Mouse (Mus musculus) liver, embryonic 13.5 days (tissue): Measurements from ENCODE around the gene Apol9b. TPM values are rescaled to one million over a fixed set of nuclear protein-coding genes. Genes with fewer than 3 reads are reported as not detected.

Source experiments
- ATAC-seq: fragments of 200-750 bp; cut with Nextera tagmentation; 2 replicates; pipeline ENCODE4 v1.8.0; 2017; ENCODE audit warnings: low read depth, mild to moderate bottlenecking, moderate number of reproducible peaks, moderate library complexity
- DNase-seq: peaks from one replicate; pipeline ENCODE4 v3.0.0; 2022
- H3K27ac ChIP-seq: fragments of 300-500 bp; sonication (generic); 2 replicates; pipeline ENCODE4 v1.5.1; 2015; ENCODE audit warnings: moderate library complexity, mild to moderate bottlenecking, inconsistent platforms
- H3K27me3 ChIP-seq: fragments of 300-500 bp; sonication (generic); 2 replicates; pipeline ENCODE4 v1.6.1; 2015; ENCODE audit warnings: mild to moderate bottlenecking, inconsistent platforms
- H3K36me3 ChIP-seq: fragments of 300-500 bp; sonication (generic); 2 replicates; pipeline ENCODE4 v1.6.1; 2015; ENCODE audit warnings: mild to moderate bottlenecking, inconsistent platforms
- H3K4me1 ChIP-seq: fragments of 300-500 bp; sonication (generic); replicated peaks from 2 replicates; pipeline ENCODE4 v1.6.1; 2015; ENCODE audit warnings: inconsistent platforms
- H3K4me2 ChIP-seq: fragments of 300-500 bp; sonication (generic); 2 replicates; pipeline ENCODE4 v1.6.1; 2015; ENCODE audit warnings: inconsistent platforms, mild to moderate bottlenecking, moderate library complexity
- H3K4me3 ChIP-seq: fragments of 300-500 bp; sonication (generic); replicated peaks from 2 replicates; pipeline ENCODE4 v1.5.1; 2015; ENCODE audit warnings: mild to moderate bottlenecking, inconsistent platforms
- H3K9ac ChIP-seq: fragments of 300-500 bp; sonication (generic); 2 replicates; pipeline ENCODE4 v1.6.1; 2015; ENCODE audit warnings: mild to moderate bottlenecking, inconsistent platforms
- H3K9me3 ChIP-seq: fragments of 300-500 bp; sonication (generic); replicated peaks from 2 replicates; pipeline ENCODE4 v1.6.1; 2016; ENCODE audit warnings: inconsistent platforms
- WGBS: fragments of 180-500 bp; shearing (Covaris S2); methylation state at CpG from one replicate; pipeline ENCODE4 v1.1.7; 2015; ENCODE audit not compliant: insufficient replicate concordance; 5-methylcytosine and 5-hydroxymethylcytosine counted together
- polyA plus RNA-seq: library from polyadenylated mRNA; unstranded; fragments of >200 nt; fragmentation: Nextera tagmentation; extraction: Ambion mirVana; gene quantifications from 2 replicates; pipeline ENCODE4 v1.2.1, GENCODE M21; 2015

The Apol9b gene
- polyA plus RNA-seq, 1 experiment from 2014 or later: not detected

GRCm38 (mm10) chr15:77763702-77764101 is 34.9 kb downstream of the Apol9b start:
- peaks cover 95% of the 10 kb centered on the region for H3K36me3 ChIP-seq
- no peak overlapping the region for H3K4me2 ChIP-seq
- H3K9me3 ChIP-seq: no peaks in the 10 kb centered on the region
- 0 out of 2 replicates have a peak overlapping the region, but pooled peaks have one; percentile 21 for H3K27ac ChIP-seq
- no peaks in the 10 kb centered on the region for H3K27me3 ChIP-seq
- peaks cover 3% of the 10 kb centered on the region for H3K4me1 ChIP-seq
- 89% methylated on average over 11 of the region's 11 CpGs for WGBS
- DNase-seq (no peak), ATAC-seq (no peak)
- H3K9ac ChIP-seq: no peak overlapping the region
- H3K4me3 ChIP-seq: no peak overlapping the region

GRCm38 (mm10) chr15:77764391-77765006 is 35.7 kb downstream of the Apol9b start:
- Histone ChIP-seq H3K4me2 (no peak overlapping the region), H3K27ac (0 out of 2 replicates have a peak overlapping the region, but pooled peaks have one; percentile 21), H3K27me3 (no peaks in the 10 kb centered on the region), H3K9ac (no peak overlapping the region), H3K4me3 (no peak overlapping the region), H3K9me3 (no peaks in the 10 kb centered on the region), H3K4me1 (peaks cover 3% of the 10 kb centered on the region), H3K36me3 (peaks cover 99% of the 10 kb centered on the region)
- 84% methylated on average over 13 of the region's 13 CpGs for WGBS
- ATAC-seq (no peak), DNase-seq (no peak)

GRCm38 (mm10) chr15:77765484-77766093 is 36.8 kb downstream of the Apol9b start:
- H3K27ac ChIP-seq: peak overlapping the region; percentile 21; the same call in 1 of the 2 replicates
- no peaks in the 10 kb centered on the region for H3K9me3 ChIP-seq
- peaks cover 100% of the 10 kb centered on the region for H3K36me3 ChIP-seq
- peaks cover 3% of the 10 kb centered on the region for H3K4me1 ChIP-seq
- H3K9ac ChIP-seq: no peak overlapping the region
- no peak overlapping the region for H3K4me2 ChIP-seq
- H3K27me3 ChIP-seq: no peaks in the 10 kb centered on the region
- no peak for DNase-seq
- ATAC-seq: no peak
- no peak overlapping the region for H3K4me3 ChIP-seq
- WGBS: 92% methylated on average over 16 of the region's 16 CpGs

DNA sequence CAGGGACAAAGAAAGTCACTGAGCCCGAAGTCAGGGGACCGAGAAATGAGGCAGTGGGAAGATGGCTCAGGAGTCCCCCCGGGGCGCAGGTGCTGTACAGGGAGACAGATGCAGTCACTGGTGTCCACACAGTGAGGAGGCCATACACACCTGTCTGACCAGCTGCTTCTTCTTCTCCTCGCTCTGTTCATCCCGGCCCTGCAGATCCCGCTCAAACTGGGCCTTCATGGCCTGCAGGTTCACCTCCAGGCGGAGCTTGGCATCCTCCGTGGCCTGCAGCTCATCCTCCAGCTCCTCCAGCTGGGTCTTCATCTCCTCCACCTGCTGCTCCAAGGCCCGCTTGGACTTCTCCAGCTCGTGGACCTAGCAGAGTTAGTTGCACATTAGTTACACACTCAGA is 38.1 kb downstream of the Apol9b start:
- Histone ChIP-seq H3K9me3 (no peaks in the 10 kb centered on the region), H3K27me3 (no peaks in the 10 kb centered on the region), H3K27ac (no peak overlapping the region), H3K4me3 (no peak overlapping the region), H3K36me3 (peaks cover 100% of the 10 kb centered on the region), H3K4me2 (no peak overlapping the region), H3K4me1 (peaks cover 3% of the 10 kb centered on the region), H3K9ac (no peak overlapping the region)
- ATAC-seq: no peak
- no peak for DNase-seq
- WGBS: 83% methylated on average over 11 of the region's 11 CpGs

DNA sequence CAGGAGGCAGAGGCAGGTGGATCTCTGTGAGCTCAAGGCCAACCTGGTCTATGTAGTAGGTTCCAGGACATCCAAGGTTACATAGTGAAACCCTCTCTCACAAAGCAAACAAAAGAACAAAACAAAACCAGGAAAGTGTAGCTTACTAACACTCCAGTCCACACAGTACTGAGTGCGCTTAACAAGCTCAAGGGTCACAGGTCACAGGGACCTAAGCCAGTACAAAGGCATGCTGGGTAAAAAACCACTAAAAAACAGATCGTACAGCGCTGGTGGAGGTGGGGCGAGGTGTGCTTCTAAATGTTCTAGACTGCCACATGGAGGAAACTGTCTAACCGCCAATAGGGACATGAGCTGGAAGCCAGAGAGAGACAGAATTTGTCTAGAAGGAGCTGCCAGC is 41.5 kb downstream of the Apol9b start:
- DNase-seq: no peak
- H3K4me1 ChIP-seq: peaks cover 30% of the 10 kb centered on the region
- no peak overlapping the region for H3K9ac ChIP-seq
- no peak overlapping the region for H3K4me3 ChIP-seq
- no peak overlapping the region for H3K4me2 ChIP-seq
- no peaks in the 10 kb centered on the region for H3K9me3 ChIP-seq
- no peaks in the 10 kb centered on the region for H3K27me3 ChIP-seq
- 91% methylated on average over 5 of the region's 5 CpGs for WGBS
- H3K27ac ChIP-seq: no peak overlapping the region
- ATAC-seq: no peak
- H3K36me3 ChIP-seq: peaks cover 97% of the 10 kb centered on the region

DNA sequence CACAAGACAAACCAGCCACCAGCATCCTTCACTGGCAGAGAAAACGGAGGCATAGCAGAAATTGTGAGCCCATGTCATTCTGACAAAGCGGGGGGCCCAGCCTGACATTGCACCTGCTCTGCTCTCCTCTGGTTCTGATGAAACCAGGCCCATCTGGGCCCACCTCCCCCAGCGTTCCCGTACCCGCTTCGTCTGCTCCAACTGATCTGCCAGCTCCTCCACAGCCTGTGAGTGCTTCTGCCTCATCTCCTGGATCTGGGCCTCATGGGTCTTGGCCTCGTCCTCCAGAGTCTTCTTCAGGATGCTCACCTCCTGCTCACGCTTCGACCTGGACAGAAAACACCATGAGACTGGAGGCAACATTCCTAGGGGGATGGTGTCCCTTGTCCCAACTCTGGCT is 42.1 kb downstream of the Apol9b start:
- ATAC-seq (no peak), DNase-seq (no peak)
- Histone ChIP-seq H3K27me3 (no peaks in the 10 kb centered on the region), H3K4me1 (peaks cover 36% of the 10 kb centered on the region), H3K9ac (no peak overlapping the region), H3K4me2 (no peak overlapping the region), H3K9me3 (no peaks in the 10 kb centered on the region), H3K27ac (no peak overlapping the region), H3K4me3 (no peak overlapping the region), H3K36me3 (peaks cover 97% of the 10 kb centered on the region)
- WGBS: 90% methylated on average over 9 of the region's 9 CpGs

DNA sequence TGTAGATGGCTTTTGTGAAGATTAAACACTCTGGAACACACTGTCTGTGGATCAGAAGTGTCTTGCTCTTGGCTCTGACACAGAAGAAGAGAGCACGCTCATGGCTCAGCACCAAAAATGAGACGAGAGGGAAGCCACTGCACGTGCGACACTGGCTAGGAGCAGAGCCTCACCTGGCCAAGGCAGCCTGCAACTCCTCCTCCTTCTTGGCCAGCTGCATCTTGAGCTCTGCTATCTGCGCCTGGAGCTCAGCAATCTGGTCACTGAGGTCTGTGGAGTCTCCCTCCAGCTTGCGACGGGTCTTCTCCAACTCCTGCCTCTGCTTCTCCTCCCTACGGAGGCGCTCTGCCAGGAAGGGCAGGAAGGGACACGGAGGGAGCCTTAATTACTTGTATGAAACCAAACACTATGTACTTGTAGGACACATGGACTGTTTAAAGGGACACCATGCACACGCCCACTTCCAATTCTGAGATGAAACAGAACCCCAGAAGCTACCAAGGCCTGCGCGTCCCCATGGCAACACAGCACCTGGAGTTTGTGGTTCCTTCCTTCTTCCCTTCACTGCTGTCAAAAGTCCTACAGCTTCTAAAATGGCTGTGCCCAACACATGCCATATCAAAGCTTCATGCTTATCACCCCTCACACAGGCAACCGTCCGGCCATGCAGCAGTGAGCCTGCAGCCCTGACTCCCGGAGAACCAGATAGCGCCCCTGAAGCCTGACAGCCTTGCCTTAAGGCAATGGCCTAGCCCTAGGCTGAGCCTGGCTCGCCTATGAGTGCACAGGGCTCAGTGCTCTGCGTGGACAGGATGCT is 44.5 kb downstream of the Apol9b start:
- peak overlapping the region; percentile 89 for H3K27ac ChIP-seq
- H3K9ac ChIP-seq: peak overlapping the region; percentile 19; the same call in 1 of the 2 replicates

GRCm38 (mm10) chr15:77774303-77774702 is 45.5 kb downstream of the Apol9b start:
- WGBS: 85% methylated on average over 10 of the region's 10 CpGs
- Histone ChIP-seq H3K36me3 (peaks cover 97% of the 10 kb centered on the region), H3K4me3 (no peak overlapping the region), H3K4me2 (no peak overlapping the region), H3K4me1 (peaks cover 36% of the 10 kb centered on the region), H3K27ac (peak overlapping the region; percentile 89), H3K27me3 (no peaks in the 10 kb centered on the region), H3K9ac (0 out of 2 replicates have a peak overlapping the region, but pooled peaks have one; percentile 14), H3K9me3 (no peaks in the 10 kb centered on the region)
- ATAC-seq: no peak
- DNase-seq: no peak

More for the DNA sequence above, 44.5 kb downstream of the Apol9b start:
- Histone ChIP-seq H3K4me2 (peak overlapping the region; percentile 18), H3K4me3 (no peak overlapping the region), H3K9me3 (no peaks in the 10 kb centered on the region), H3K27me3 (no peaks in the 10 kb centered on the region), H3K36me3 (peaks cover 97% of the 10 kb centered on the region), H3K4me1 (peaks cover 36% of the 10 kb centered on the region)
- DNase-seq: peak; percentile 82
- ATAC-seq: peak; percentile 98
- WGBS: 51% methylated on average over 19 of the region's 19 CpGs

- ATAC-seq (no peak), DNase-seq (peak; percentile 62)
- Histone ChIP-seq H3K4me3 (no peak overlapping the region), H3K36me3 (peaks cover 97% of the 10 kb centered on the region), H3K9ac (no peak overlapping the region; the same call in 1 of the 2 replicates), H3K9me3 (no peaks in the 10 kb centered on the region), H3K27me3 (no peaks in the 10 kb centered on the region), H3K27ac (peak overlapping the region; percentile 89), H3K4me2 (no peak overlapping the region), H3K4me1 (peaks cover 36% of the 10 kb centered on the region)
- WGBS: 61% methylated on average over 20 of the region's 20 CpGs
Observed at GRCm38 (mm10) chr15:77775186-77775963, 46.5 kb downstream of the Apol9b start.

GRCm38 (mm10) chr15:77782449-77783014 is 53.7 kb downstream of the Apol9b start:
- no peak overlapping the region for H3K9ac ChIP-seq
- no peak overlapping the region for H3K27ac ChIP-seq
- H3K27me3 ChIP-seq: no peaks in the 10 kb centered on the region
- peaks cover 100% of the 10 kb centered on the region for H3K36me3 ChIP-seq
- no peak overlapping the region for H3K4me2 ChIP-seq
- H3K4me3 ChIP-seq: no peak overlapping the region
- DNase-seq (no peak), ATAC-seq (no peak)
- H3K4me1 ChIP-seq: no peaks in the 10 kb centered on the region
- no peaks in the 10 kb centered on the region for H3K9me3 ChIP-seq
- 79% methylated on average over 11 of the region's 11 CpGs for WGBS
